Mouse (Mus musculus) stomach, embryonic 14.5 days (tissue): ENCODE results near the gene Efna5. TPM values are rescaled to one million over a fixed set of nuclear protein-coding genes. Genes with fewer than 3 reads are reported as not detected.

Experiments used
- ATAC-seq: fragments of 200-750 bp; cut with Nextera tagmentation; 2 replicates; pipeline ENCODE4 v1.8.0; 2017; ENCODE audit warnings: low read depth, moderate TSS enrichment; ENCODE audit not compliant: insufficient number of reproducible peaks, insufficient read depth, low FRiP score
- H3K27ac ChIP-seq: fragments of 300-500 bp; sonication (generic); 2 replicates; pipeline ENCODE4 v1.5.1; 2014; ENCODE audit warnings: mild to moderate bottlenecking, low read length, moderate library complexity, mixed read lengths
- H3K27me3 ChIP-seq: fragments of 300-500 bp; sonication (generic); 2 replicates; pipeline ENCODE4 v1.6.1; 2014; ENCODE audit warnings: low read length, control low read depth, mixed read lengths; ENCODE audit not compliant: control insufficient read depth, insufficient read depth
- H3K36me3 ChIP-seq: fragments of 300-500 bp; sonication (generic); 2 replicates; pipeline ENCODE4 v1.6.1; 2014; ENCODE audit warnings: mild to moderate bottlenecking, control low read depth, low read length, moderate library complexity, mixed read lengths; ENCODE audit not compliant: control insufficient read depth, insufficient read depth
- H3K4me1 ChIP-seq: fragments of 300-500 bp; sonication (generic); 2 replicates; pipeline ENCODE4 v1.6.1; 2014; ENCODE audit warnings: low read length, control low read depth, mixed read lengths; ENCODE audit not compliant: control insufficient read depth, insufficient read depth
- H3K4me2 ChIP-seq: fragments of 300-500 bp; sonication (generic); replicated peaks from 2 replicates; pipeline ENCODE4 v1.6.1; 2014; ENCODE audit warnings: low read depth, low read length, control low read depth
- H3K4me3 ChIP-seq: fragments of 300-500 bp; sonication (generic); 2 replicates; pipeline ENCODE4 v1.5.1; 2014; ENCODE audit warnings: low read depth, low read length, control low read depth
- H3K9ac ChIP-seq: fragments of 300-500 bp; sonication (generic); replicated peaks from 2 replicates; pipeline ENCODE4 v1.6.1; 2014; ENCODE audit warnings: low read depth, mild to moderate bottlenecking, control low read depth, low read length, moderate library complexity, mixed read lengths
- H3K9me3 ChIP-seq: fragments of 300-500 bp; sonication (generic); 2 replicates; pipeline ENCODE4 v1.6.1; 2016; ENCODE audit warnings: low read depth, low read length, control low read depth; ENCODE audit not compliant: control insufficient read depth
- WGBS: fragments of 180-500 bp; shearing (Covaris S2); extraction: QIAGEN DNeasy Blood & Tissue Kit; methylation state at CpG from one replicate; pipeline ENCODE4 v1.1.7; 2014; 5-methylcytosine and 5-hydroxymethylcytosine counted together
- polyA plus RNA-seq: library from polyadenylated mRNA; unstranded; fragments of >200 nt; fragmentation: Nextera tagmentation; extraction: Ambion mirVana; gene quantifications from 2 replicates; pipeline ENCODE4 v1.2.1, GENCODE M21; 2014

The Efna5 gene
- polyA plus RNA-seq, 1 experiment from 2014 or later = 58.6 TPM

GRCm38 (mm10) chr17:62702020-62702814, 178.9 kb downstream of the Efna5 start:
- H3K27me3 ChIP-seq = no peaks in the 10 kb centered on the region
- no peaks in the 10 kb centered on the region for H3K9me3 ChIP-seq
- H3K4me1 ChIP-seq = 0 out of 2 replicates have a peak, but pooled peaks cover 2% of the 10 kb centered on the region
- no peak overlapping the region for H3K4me3 ChIP-seq
- H3K36me3 ChIP-seq = no peaks in the 10 kb centered on the region
- no peak for ATAC-seq
- no peak overlapping the region for H3K4me2 ChIP-seq
- H3K27ac ChIP-seq = no peak overlapping the region
- H3K9ac ChIP-seq = no peak overlapping the region
- 68% methylated on average over 9 of the region's 9 CpGs for WGBS

DNA sequence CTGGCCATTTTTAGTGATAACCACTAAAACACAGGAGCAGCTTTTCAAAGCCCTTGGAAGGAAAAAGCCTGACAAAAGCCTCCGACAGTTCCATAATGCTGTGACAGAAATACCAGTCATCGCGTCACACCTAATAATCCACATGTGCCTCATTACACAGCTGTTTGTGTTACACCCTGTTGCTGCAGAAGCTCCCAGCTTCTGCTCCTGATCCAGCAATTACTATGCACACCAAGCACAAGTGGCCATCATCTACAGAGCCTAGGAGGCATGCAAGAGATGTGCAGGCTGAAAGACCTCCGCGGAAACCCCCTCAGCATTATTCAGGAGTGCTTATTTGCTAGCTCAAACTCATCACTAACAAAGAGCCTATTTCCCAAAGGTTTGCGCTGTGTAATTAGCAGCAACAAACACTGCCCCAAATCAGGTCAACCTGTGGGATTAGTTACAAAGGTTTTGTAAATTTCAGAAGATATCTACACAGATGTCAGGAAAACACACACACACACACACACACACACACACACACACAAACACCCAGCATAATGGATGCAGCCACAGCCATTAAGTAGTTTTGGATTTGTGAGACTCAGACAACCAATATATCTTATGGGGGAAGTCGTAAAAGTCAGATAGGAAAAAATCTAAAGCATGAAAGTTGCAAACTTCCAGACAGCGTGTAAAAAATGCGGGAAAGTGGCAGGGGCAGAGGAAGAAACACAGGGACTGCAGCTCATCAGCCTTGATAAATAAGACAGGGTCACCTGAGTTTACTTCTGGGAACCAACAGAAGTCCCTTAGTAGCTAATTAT, 180.1 kb downstream of the Efna5 start:
- no peaks in the 10 kb centered on the region for H3K27me3 ChIP-seq
- no peaks in the 10 kb centered on the region for H3K36me3 ChIP-seq
- WGBS = 60% methylated on average over 9 of the region's 9 CpGs
- H3K4me2 ChIP-seq = no peak overlapping the region
- H3K9ac ChIP-seq = no peak overlapping the region
- 0 out of 2 replicates have a peak, but pooled peaks cover 2% of the 10 kb centered on the region for H3K4me1 ChIP-seq
- H3K9me3 ChIP-seq = no peaks in the 10 kb centered on the region
- H3K27ac ChIP-seq = no peak overlapping the region
- no peak overlapping the region for H3K4me3 ChIP-seq
- ATAC-seq = no peak

GRCm38 (mm10) chr17:62694958-62695437, 186.1 kb downstream of the Efna5 start:
- Histone ChIP-seq H3K9me3 (no peaks in the 10 kb centered on the region), H3K9ac (no peak overlapping the region), H3K36me3 (no peaks in the 10 kb centered on the region), H3K4me1 (peaks cover 6% of the 10 kb centered on the region; the same call in 1 of the 2 replicates), H3K27ac (no peak overlapping the region), H3K4me3 (no peak overlapping the region), H3K4me2 (no peak overlapping the region), H3K27me3 (no peaks in the 10 kb centered on the region)
- 70% methylated on average over 9 of the region's 9 CpGs for WGBS
- ATAC-seq = no peak

DNA sequence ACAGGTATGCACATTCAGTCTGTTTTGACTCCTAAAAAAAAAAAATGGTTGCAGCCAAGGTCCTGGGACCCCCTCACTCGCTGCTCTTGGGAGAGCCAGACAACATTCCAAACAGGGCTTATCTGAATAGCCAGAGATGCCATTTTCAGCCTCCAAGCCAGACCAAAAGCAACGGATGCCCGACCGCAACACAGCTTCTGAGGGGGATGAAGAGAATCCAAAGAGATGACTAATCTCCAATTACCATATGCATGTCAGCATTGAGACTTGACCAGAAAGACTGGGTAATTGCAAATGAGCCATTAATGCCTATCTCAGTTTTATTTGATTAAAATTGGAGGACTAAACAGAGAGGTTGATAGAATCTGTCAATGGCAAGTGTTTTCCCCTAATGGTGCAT, 188.9 kb downstream of the Efna5 start:
- Histone ChIP-seq H3K9ac (no peak overlapping the region), H3K27me3 (no peaks in the 10 kb centered on the region), H3K4me1 (peaks cover 4% of the 10 kb centered on the region; the same call in 1 of the 2 replicates), H3K36me3 (no peaks in the 10 kb centered on the region), H3K9me3 (no peaks in the 10 kb centered on the region), H3K4me3 (no peak overlapping the region), H3K4me2 (no peak overlapping the region), H3K27ac (no peak overlapping the region)
- no peak for ATAC-seq
- 67% methylated on average over 4 of the region's 4 CpGs for WGBS

DNA sequence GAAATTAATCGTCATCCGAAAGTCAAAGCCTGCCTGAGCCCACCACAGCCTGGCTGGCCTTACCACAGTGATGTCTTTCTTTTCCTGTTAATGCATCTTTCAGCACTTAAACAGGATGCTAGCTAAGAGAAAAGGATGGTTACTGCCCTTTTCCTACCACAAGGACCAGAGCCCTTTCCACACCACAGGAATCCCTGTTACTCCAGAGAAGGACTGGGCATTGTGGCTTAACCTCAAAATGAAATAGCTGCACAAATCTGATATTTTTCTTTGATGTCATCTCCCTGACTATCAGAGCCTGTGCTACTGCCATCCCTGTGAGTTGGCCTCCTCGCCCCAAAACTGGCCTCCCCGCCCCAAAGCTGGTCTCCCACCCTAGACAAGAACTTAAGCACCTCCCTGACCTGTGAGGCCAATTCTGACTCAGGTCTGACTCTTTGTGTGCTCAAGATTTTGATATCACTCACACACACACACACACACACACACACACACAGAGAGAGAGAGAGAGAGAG, 189.9 kb downstream of the Efna5 start:
- Histone ChIP-seq H3K4me2 (no peak overlapping the region), H3K9me3 (no peaks in the 10 kb centered on the region), H3K27me3 (no peaks in the 10 kb centered on the region), H3K9ac (no peak overlapping the region), H3K36me3 (no peaks in the 10 kb centered on the region), H3K27ac (no peak overlapping the region), H3K4me3 (no peak overlapping the region), H3K4me1 (peaks cover 4% of the 10 kb centered on the region; the same call in 1 of the 2 replicates)
- 74% methylated on average over 4 of the region's 4 CpGs for WGBS
- ATAC-seq = no peak

GRCm38 (mm10) chr17:62690256-62690655, 190.9 kb downstream of the Efna5 start:
- WGBS = 32% methylated on average over 8 of the region's 8 CpGs
- Histone ChIP-seq H3K9me3 (no peaks in the 10 kb centered on the region), H3K27ac (no peak overlapping the region), H3K36me3 (no peaks in the 10 kb centered on the region), H3K27me3 (no peaks in the 10 kb centered on the region), H3K9ac (no peak overlapping the region), H3K4me3 (no peak overlapping the region), H3K4me2 (no peak overlapping the region), H3K4me1 (peaks cover 4% of the 10 kb centered on the region; the same call in 1 of the 2 replicates)
- ATAC-seq = peak; percentile 83

- Histone ChIP-seq H3K9ac (no peak overlapping the region), H3K9me3 (no peaks in the 10 kb centered on the region), H3K4me1 (peaks cover 4% of the 10 kb centered on the region; the same call in 1 of the 2 replicates), H3K4me2 (no peak overlapping the region), H3K36me3 (no peaks in the 10 kb centered on the region), H3K27me3 (no peaks in the 10 kb centered on the region), H3K4me3 (no peak overlapping the region), H3K27ac (no peak overlapping the region)
- no peak for ATAC-seq
- 58% methylated on average over 4 of the region's 4 CpGs for WGBS
These were observed 191.5 kb downstream of the Efna5 start for GRCm38 (mm10) chr17:62689646-62690045.

DNA sequence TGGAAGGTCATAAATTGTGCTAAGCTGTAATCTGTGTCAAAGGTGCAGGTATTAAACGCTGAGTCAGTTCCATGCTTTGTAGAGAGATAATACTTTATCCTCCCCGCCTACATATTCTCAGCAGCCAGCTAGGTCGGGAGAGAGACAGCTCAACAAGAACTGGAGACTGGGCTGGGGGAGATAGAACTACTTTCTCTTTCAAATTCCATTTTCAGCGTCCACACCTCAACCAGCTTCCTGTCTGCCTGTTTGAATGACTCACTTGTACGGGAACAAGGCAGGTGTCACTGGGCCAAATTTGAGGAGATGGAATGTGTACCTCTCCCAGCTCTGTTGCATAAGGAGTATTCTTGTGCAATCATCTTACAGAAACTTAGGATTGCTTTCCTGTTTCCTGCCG, 193.7 kb downstream of the Efna5 start:
- no peak for ATAC-seq
- H3K4me2 ChIP-seq = no peak overlapping the region
- H3K27ac ChIP-seq = no peak overlapping the region
- H3K9me3 ChIP-seq = no peaks in the 10 kb centered on the region
- H3K9ac ChIP-seq = no peak overlapping the region
- peaks cover 4% of the 10 kb centered on the region; the same call in 1 of the 2 replicates for H3K4me1 ChIP-seq
- no peak overlapping the region for H3K4me3 ChIP-seq
- WGBS = 35% methylated on average over 6 of the region's 6 CpGs
- no peaks in the 10 kb centered on the region for H3K36me3 ChIP-seq
- no peaks in the 10 kb centered on the region for H3K27me3 ChIP-seq
